Mouse (Mus musculus) lung, adult 2 months (tissue): ENCODE results near the gene Reg3b. TPM values are rescaled to one million over a fixed set of nuclear protein-coding genes. Genes with fewer than 3 reads are reported as not detected.

Experiments
- polyA plus RNA-seq: library from polyadenylated mRNA; depleted of rRNA; stranded (reverse); fragments of >200 nt; gene quantifications from 2 replicates; pipeline ENCODE4 v1.2.3, GENCODE M21; 2012; rRNA removed

Gene Reg3b
- polyA plus RNA-seq, 1 experiment: not detected

Other genes starting within 250 kb of the Reg3b start
- not detected in 2 replicates for gene Reg3d, start 8.2 kb downstream of the Reg3b start, polyA plus RNA-seq
- gene Reg3a, start 10.1 kb downstream of the Reg3b start, polyA plus RNA-seq: not detected in 2 replicates
- gene Reg2, start 25.0 kb downstream of the Reg3b start, polyA plus RNA-seq: 0.57 TPM in 1 of 2 replicates, not detected in the other
- gene Reg1, start 52.1 kb downstream of the Reg3b start, polyA plus RNA-seq: 0.98 TPM in 1 of 2 replicates, not detected in the other
- gene Reg3g, start 98.2 kb downstream of the Reg3b start, polyA plus RNA-seq: 31.7 and 34.3 TPM in 2 replicates